Mouse (Mus musculus) limb, embryonic 11.5 days (tissue): ENCODE results near the gene Izumo2. TPM values are rescaled to one million over a fixed set of nuclear protein-coding genes. Genes with fewer than 3 reads are reported as not detected.
"Not testable (repeated sequence)": the region's sequence is repeated elsewhere in the genome, so short reads cannot be mapped to it uniquely, and the experiment has no call there.

Experiments used
- ATAC-seq: fragments of 200-750 bp; cut with Nextera tagmentation; 2 replicates; pipeline ENCODE4 v1.8.0; 2017; ENCODE audit warnings: low read depth; ENCODE audit not compliant: insufficient number of reproducible peaks, low FRiP score, low TSS enrichment
- DNase-seq: peaks from one replicate; pipeline ENCODE4 v3.0.0-alpha.2; 2015; ENCODE audit warnings: low spot score
- H3K27ac ChIP-seq: fragments of 300-500 bp; sonication (generic); replicated peaks from 2 replicates; pipeline ENCODE4 v1.5.1; 2014; ENCODE audit warnings: low read depth, mild to moderate bottlenecking, low read length
- H3K27me3 ChIP-seq: fragments of 300-500 bp; sonication (generic); 2 replicates; pipeline ENCODE4 v1.6.1; 2014; ENCODE audit warnings: mild to moderate bottlenecking, low read length, mixed read lengths; ENCODE audit not compliant: control insufficient read depth, insufficient read depth
- H3K36me3 ChIP-seq: fragments of 300-500 bp; sonication (generic); 2 replicates; pipeline ENCODE4 v1.6.1; 2014; ENCODE audit warnings: mild to moderate bottlenecking, low read length, moderate library complexity, mixed read lengths; ENCODE audit not compliant: control insufficient read depth, insufficient read depth
- H3K4me1 ChIP-seq: fragments of 300-500 bp; sonication (generic); 2 replicates; pipeline ENCODE4 v1.6.1; 2014; ENCODE audit warnings: low read length, mixed read lengths; ENCODE audit not compliant: control insufficient read depth, insufficient read depth
- H3K4me2 ChIP-seq: fragments of 300-500 bp; sonication (generic); 2 replicates; pipeline ENCODE4 v1.6.1; 2014; ENCODE audit warnings: low read depth, mild to moderate bottlenecking, moderate library complexity; ENCODE audit not compliant: severe bottlenecking
- H3K4me3 ChIP-seq: fragments of 300-500 bp; sonication (generic); 2 replicates; pipeline ENCODE4 v1.5.1; 2014; ENCODE audit warnings: low read depth, low read length
- H3K9ac ChIP-seq: fragments of 300-500 bp; sonication (generic); 2 replicates; pipeline ENCODE4 v1.6.1; 2014; ENCODE audit warnings: mild to moderate bottlenecking, low read length
- H3K9me3 ChIP-seq: fragments of 300-500 bp; sonication (generic); 2 replicates; pipeline ENCODE4 v1.6.1; 2016; ENCODE audit warnings: low read length; ENCODE audit not compliant: control insufficient read depth
- WGBS: fragments of 180-500 bp; shearing (Covaris S2); extraction: QIAGEN DNeasy Blood & Tissue Kit; methylation state at CpG from one replicate; pipeline ENCODE4 v1.1.7; 2014; 5-methylcytosine and 5-hydroxymethylcytosine counted together
- polyA plus RNA-seq: library from polyadenylated mRNA; unstranded; fragments of >200 nt; fragmentation: Nextera tagmentation; extraction: Ambion mirVana; gene quantifications from 2 replicates; pipeline ENCODE4 v1.2.1, GENCODE M21; 2014

Gene Izumo2
- polyA plus RNA-seq, 1 experiment from 2014 or later: not detected

GRCm38 (mm10) chr7:44748101-44749044, 39.8 kb downstream of the Izumo2 start, which contains the start of gene Vrk3:
Vrk3 (plus strand) TSS chr7:44748413.
- Histone ChIP-seq H3K4me2 (peak within 1 kb of the TSS; percentile 73), H3K4me3 (peak within 1 kb of the TSS; percentile 63), H3K27me3 (no peaks in the 10 kb centered on the region), H3K27ac (peak within 1 kb of the TSS; percentile 76; the same call in 1 of the 2 replicates), H3K4me1 (peaks cover 8% of the 10 kb centered on the region), H3K36me3 (no peaks in the 10 kb centered on the region), H3K9ac (peak within 1 kb of the TSS; percentile 69), H3K9me3 (no peaks in the 10 kb centered on the region)
- WGBS: under 1% methylated on average over 44 of the region's 44 CpGs
- ATAC-seq (peak; percentile 95), DNase-seq (peak; percentile 96)

- H3K27me3 ChIP-seq, DNase-seq, H3K9me3 ChIP-seq, ATAC-seq, H3K27ac ChIP-seq, H3K9ac ChIP-seq, H3K36me3 ChIP-seq, H3K4me1 ChIP-seq, H3K4me2 ChIP-seq, H3K4me3 ChIP-seq: not testable (repeated sequence)
- WGBS: 56% methylated on average over 1 of the region's 1 CpGs
Measured at GRCm38 (mm10) chr7:44750950-44751349, 42.4 kb downstream of the Izumo2 start, which contains the start of gene Zfp473. Zfp473 (minus strand) TSS chr7:44751050.

GRCm38 (mm10) chr7:44757164-44757563, 48.6 kb downstream of the Izumo2 start:
- WGBS: 85% methylated on average over 2 of the region's 2 CpGs
- Histone ChIP-seq H3K4me2 (no peak overlapping the region), H3K36me3 (peaks cover 16% of the 10 kb centered on the region), H3K4me1 (no peaks in the 10 kb centered on the region), H3K4me3 (no peak overlapping the region), H3K27ac (no peak overlapping the region), H3K9ac (no peak overlapping the region), H3K27me3 (no peaks in the 10 kb centered on the region), H3K9me3 (no peaks in the 10 kb centered on the region)
- ATAC-seq: no peak
- DNase-seq: no peak

- no peak overlapping the region for H3K9ac ChIP-seq
- ATAC-seq (no peak), DNase-seq (no peak)
- no peaks in the 10 kb centered on the region for H3K9me3 ChIP-seq
- H3K4me3 ChIP-seq: no peak overlapping the region
- H3K4me1 ChIP-seq: no peaks in the 10 kb centered on the region
- H3K27ac ChIP-seq: no peak overlapping the region
- peaks cover 17% of the 10 kb centered on the region; the same call in 1 of the 2 replicates for H3K36me3 ChIP-seq
- H3K4me2 ChIP-seq: no peak overlapping the region
- H3K27me3 ChIP-seq: no peaks in the 10 kb centered on the region
Measured at GRCm38 (mm10) chr7:44760366-44760765, 51.8 kb downstream of the Izumo2 start.

- H3K27me3 ChIP-seq: no peaks in the 10 kb centered on the region
- no peak overlapping the region for H3K9ac ChIP-seq
- H3K4me2 ChIP-seq: no peak overlapping the region
- H3K4me3 ChIP-seq: no peak overlapping the region
- H3K9me3 ChIP-seq: no peaks in the 10 kb centered on the region
- no peak overlapping the region for H3K27ac ChIP-seq
- ATAC-seq (no peak), DNase-seq (no peak)
- H3K4me1 ChIP-seq: no peaks in the 10 kb centered on the region
- 82% methylated on average over 5 of the region's 5 CpGs for WGBS
- peaks cover 8% of the 10 kb centered on the region; the same call in 1 of the 2 replicates for H3K36me3 ChIP-seq
Measured at GRCm38 (mm10) chr7:44768129-44768528, 59.6 kb downstream of the Izumo2 start.

Other genes with a start within 250 kb of the Izumo2 start
- 0.60 TPM in 1 of 2 replicates, not detected in the other for gene Aspdh, start 243.4 kb upstream of the Izumo2 start, polyA plus RNA-seq
- 64.4 and 65.4 TPM in 2 replicates for gene Josd2, start 240.8 kb upstream of the Izumo2 start, polyA plus RNA-seq
- 83.0 and 85.8 TPM in 2 replicates for gene Emc10, start 212.2 kb upstream of the Izumo2 start, polyA plus RNA-seq
- 13.2 and 15.0 TPM in 2 replicates for gene Fam71e1, start 212.2 kb upstream of the Izumo2 start, polyA plus RNA-seq
- 0.09 and 0.20 TPM in 2 replicates for gene Mybpc2, start 184.1 kb upstream of the Izumo2 start, polyA plus RNA-seq
- gene Spib, start 176.7 kb upstream of the Izumo2 start, polyA plus RNA-seq: 0.07 and 0.11 TPM in 2 replicates
- 82.5 and 84.3 TPM in 2 replicates for gene Pold1, start 159.9 kb upstream of the Izumo2 start, polyA plus RNA-seq
- gene Nr1h2, start 154.8 kb upstream of the Izumo2 start, polyA plus RNA-seq: 70.2 and 72.1 TPM in 2 replicates
- 0.44 and 0.61 TPM in 2 replicates for gene Napsa, start 136.4 kb upstream of the Izumo2 start, polyA plus RNA-seq
- gene Kcnc3, start 118.1 kb upstream of the Izumo2 start, polyA plus RNA-seq: 0.31 and 0.36 TPM in 2 replicates
- 1.9 and 2.1 TPM in 2 replicates for gene Myh14, start 37.9 kb upstream of the Izumo2 start, polyA plus RNA-seq
- gene Vrk3, start 39.7 kb downstream of the Izumo2 start, polyA plus RNA-seq: 36.8 and 38.2 TPM in 2 replicates
- gene Zfp473, start 42.3 kb downstream of the Izumo2 start, polyA plus RNA-seq: 3.2 and 3.8 TPM in 2 replicates
- 81.7 and 82.6 TPM in 2 replicates for gene Nup62, start 107.3 kb downstream of the Izumo2 start, polyA plus RNA-seq
- 1.1 TPM in 2 replicates for gene Il4i1, start 107.6 kb downstream of the Izumo2 start, polyA plus RNA-seq
- 2.1 and 2.3 TPM in 2 replicates for gene Atf5, start 107.9 kb downstream of the Izumo2 start, polyA plus RNA-seq
- 38.6 and 63.4 TPM in 2 replicates for gene Akt1s1, start 140.2 kb downstream of the Izumo2 start, polyA plus RNA-seq
- gene Tbc1d17, start 140.3 kb downstream of the Izumo2 start, polyA plus RNA-seq: 60.9 and 69.0 TPM in 2 replicates
- gene Pnkp, start 148.4 kb downstream of the Izumo2 start, polyA plus RNA-seq: 31.0 and 31.2 TPM in 2 replicates
- 410 and 427 TPM in 2 replicates for gene Ptov1, start 161.0 kb downstream of the Izumo2 start, polyA plus RNA-seq
- gene Med25, start 184.0 kb downstream of the Izumo2 start, polyA plus RNA-seq: 79.2 and 80.5 TPM in 2 replicates
- 14.8 and 16.0 TPM in 2 replicates for gene Fuz, start 187.3 kb downstream of the Izumo2 start, polyA plus RNA-seq
- 77.0 and 78.8 TPM in 2 replicates for gene Ap2a1, start 220.8 kb downstream of the Izumo2 start, polyA plus RNA-seq
- gene Tsks, start 234.5 kb downstream of the Izumo2 start, polyA plus RNA-seq: 0.13 TPM in 1 of 2 replicates, not detected in the other